Mouse (Mus musculus): ENCODE results near the gene Ccdc113. TPM values are rescaled to one million over a fixed set of nuclear protein-coding genes. Genes with fewer than 3 reads are reported as not detected.

Gene Ccdc113
- total and polyA plus RNA-seq, 3 experiments, result not detected

DNA sequence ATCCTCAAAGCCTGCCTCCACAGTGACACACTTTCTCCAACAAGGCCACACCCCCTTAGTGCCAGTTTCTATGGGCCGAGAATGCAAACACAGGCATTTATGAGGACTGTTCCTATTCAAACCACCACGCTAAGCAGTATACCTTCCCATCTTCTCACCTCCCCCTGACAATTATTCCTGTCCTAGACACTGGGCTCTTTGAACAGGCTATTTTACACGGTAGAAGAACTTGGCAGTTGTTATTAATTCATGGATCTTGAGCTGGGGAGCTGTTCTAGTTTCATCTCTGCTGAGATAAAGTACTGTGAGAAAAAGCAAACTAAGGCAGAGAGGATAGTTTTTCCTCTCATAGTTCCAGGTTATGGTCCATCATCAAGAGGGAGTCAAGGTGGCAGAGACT, 9.2 kb downstream of the Ccdc113 start:
- Histone ChIP-seq H3K27me3 (ENCODE audit: control insufficient read depth in 1 of 2, insufficient read depth in 2 of 2, low read length in 2 of 2) (peaks cover 0 to 2% of the 10 kb centered on the region in 2 experiments; a peak in 3 of 4 replicates), H3K27ac (ENCODE audit: control insufficient read depth, low read depth, low read length) (no peak overlapping the region), H3K36me3 (ENCODE audit: control insufficient read depth in 1 of 2, insufficient read depth in 2 of 2, low read length in 2 of 2) (no peaks in the 10 kb centered on the region), H3K9me3 (replicated peaks; ENCODE audit: insufficient read depth, low read length) (no peaks in the 10 kb centered on the region), H3K79me2 (ENCODE audit: control insufficient read depth, insufficient read depth, low read length, poor library complexity) (no peaks in the 10 kb centered on the region), H3K4me3 (ENCODE audit: control insufficient read depth in 1 of 2, insufficient read depth in 1 of 2, low read depth in 2 of 2, low read length in 2 of 2) (no peak overlapping the region), H3K9ac (ENCODE audit: control insufficient read depth, low read depth, low read length, poor library complexity, severe bottlenecking) (no peak overlapping the region), H3K4me1 (ENCODE audit: control insufficient read depth in 1 of 2, insufficient read depth in 2 of 2, low read length in 2 of 2) (0 out of 4 replicates have a peak, but pooled peaks cover 0 to 2% of the 10 kb centered on the region in 2 experiments)
- no peak for DNase-seq (ENCODE audit: low read depth, low spot score)
- TF ChIP-seq ELF1 (IDR thresholded peaks at IDR 0.05; ENCODE audit: low read depth, low read length), result no peak

DNA sequence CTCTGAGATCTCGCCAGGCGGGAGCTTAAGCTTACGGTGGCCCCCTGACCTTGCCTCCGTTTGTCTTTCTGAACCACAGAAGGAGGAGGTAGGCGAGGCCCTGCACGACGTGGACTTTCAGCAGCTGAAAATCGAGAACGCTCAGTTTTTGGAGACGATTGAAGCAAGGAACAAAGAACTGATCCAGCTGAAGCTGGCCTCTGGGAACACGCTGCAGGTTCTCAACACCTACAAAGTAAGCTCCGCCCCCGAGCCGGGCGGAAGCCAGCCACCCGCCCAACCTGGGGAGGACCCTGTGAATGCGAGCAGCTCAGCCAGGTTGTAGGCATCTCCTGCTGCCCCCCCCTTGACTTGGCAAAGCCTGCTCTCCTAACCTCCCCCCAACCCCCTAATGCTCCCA, 11.9 kb downstream of the Ccdc113 start:
- Histone ChIP-seq H3K27me3 (ENCODE audit: control insufficient read depth in 1 of 2, insufficient read depth in 2 of 2, low read length in 2 of 2) (peaks cover 0 to 2% of the 10 kb centered on the region in 2 experiments), H3K9me3 (replicated peaks; ENCODE audit: insufficient read depth, low read length) (no peaks in the 10 kb centered on the region), H3K4me1 (ENCODE audit: control insufficient read depth in 1 of 2, insufficient read depth in 2 of 2, low read length in 2 of 2) (0 out of 4 replicates have a peak, but pooled peaks cover 0 to 2% of the 10 kb centered on the region in 2 experiments), H3K79me2 (ENCODE audit: control insufficient read depth, insufficient read depth, low read length, poor library complexity) (no peaks in the 10 kb centered on the region), H3K4me3 (ENCODE audit: control insufficient read depth in 1 of 2, insufficient read depth in 1 of 2, low read depth in 2 of 2, low read length in 2 of 2) (no peak overlapping the region), H3K27ac (ENCODE audit: control insufficient read depth, low read depth, low read length) (no peak overlapping the region), H3K36me3 (ENCODE audit: control insufficient read depth in 1 of 2, insufficient read depth in 2 of 2, low read length in 2 of 2) (no peaks in the 10 kb centered on the region), H3K9ac (ENCODE audit: control insufficient read depth, low read depth, low read length, poor library complexity, severe bottlenecking) (no peak overlapping the region)
- no peak for TF ChIP-seq NRF1 (IDR thresholded peaks at IDR 0.05; ENCODE audit: insufficient read depth, low read depth, low read length, poor library complexity, severe bottlenecking)
- no peak for TF ChIP-seq POLR2AphosphoS2 (IDR thresholded peaks at IDR 0.05; ENCODE audit: low read length)
- no peak for DNase-seq (ENCODE audit: low read depth, low spot score)

DNA sequence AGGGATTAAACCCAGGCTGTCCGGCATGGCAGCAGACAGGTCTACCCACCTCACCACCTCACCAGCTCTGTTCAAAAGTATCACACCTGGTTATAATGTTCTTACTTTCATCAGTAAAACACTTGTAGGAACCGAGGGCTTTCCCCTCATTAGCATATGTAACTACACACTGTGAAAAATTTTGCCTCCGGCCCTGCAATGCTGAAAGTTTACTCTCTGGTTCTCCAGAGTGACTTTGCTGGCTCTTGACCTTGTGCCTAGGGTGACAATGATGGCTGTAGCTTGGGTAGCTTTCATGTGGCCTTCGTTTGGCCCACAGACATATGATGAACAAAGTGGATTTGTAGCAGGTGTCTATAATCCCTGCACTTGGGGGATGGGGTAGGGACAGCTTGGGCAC, 13.1 kb downstream of the Ccdc113 start:
- no peak overlapping the region for H3K27ac ChIP-seq (ENCODE audit: control insufficient read depth, low read depth, low read length)
- H3K9me3 ChIP-seq (replicated peaks; ENCODE audit: insufficient read depth, low read length), result no peaks in the 10 kb centered on the region
- H3K36me3 ChIP-seq (ENCODE audit: control insufficient read depth in 1 of 2, insufficient read depth in 2 of 2, low read length in 2 of 2), result no peaks in the 10 kb centered on the region
- no peak overlapping the region for H3K9ac ChIP-seq (ENCODE audit: control insufficient read depth, low read depth, low read length, poor library complexity, severe bottlenecking)
- 0 out of 4 replicates have a peak, but pooled peaks cover 0 to under 1% of the 10 kb centered on the region in 2 experiments for H3K4me1 ChIP-seq (ENCODE audit: control insufficient read depth in 1 of 2, insufficient read depth in 2 of 2, low read length in 2 of 2)
- no peak for DNase-seq (ENCODE audit: low read depth, low spot score)
- no peak overlapping the region for H3K4me3 ChIP-seq (ENCODE audit: control insufficient read depth in 1 of 2, insufficient read depth in 1 of 2, low read depth in 2 of 2, low read length in 2 of 2)
- TF ChIP-seq SMC3 (IDR thresholded peaks at IDR 0.05; ENCODE audit: low read depth, low read length) (no peak), CHD2 (IDR thresholded peaks at IDR 0.05; ENCODE audit: low read length) (no peak), ELF1 (IDR thresholded peaks at IDR 0.05; ENCODE audit: low read depth, low read length) (no peak), RAD21 (IDR thresholded peaks at IDR 0.05; ENCODE audit: low read depth, low read length) (no peak), UBTF (IDR thresholded peaks at IDR 0.05; ENCODE audit: borderline replicate concordance, insufficient read depth, low read depth, low read length) (no peak), USF2 (IDR thresholded peaks at IDR 0.05; ENCODE audit: borderline replicate concordance in 1 of 2, insufficient read depth in 1 of 2, low read depth in 1 of 2, low read length in 2 of 2) (no peak), POLR2A (IDR thresholded peaks at IDR 0.05; ENCODE audit: control insufficient read depth in 1 of 2, insufficient read depth in 1 of 2, low read depth in 1 of 2, low read length in 2 of 2, poor library complexity in 1 of 2) (no peak), MYB (IDR thresholded peaks at IDR 0.05; ENCODE audit: low read depth, low read length) (no peak), CTCF (IDR thresholded peaks at IDR 0.05 in 2 of 3, conservative IDR thresholded peaks at IDR 0.05 in 1 of 3; ENCODE audit: control insufficient read depth in 1 of 3, insufficient read depth in 1 of 3, low read depth in 2 of 3, low read length in 3 of 3, poor library complexity in 1 of 3, severe bottlenecking in 1 of 3) (no peak), POLR2AphosphoS5 (IDR thresholded peaks at IDR 0.05; ENCODE audit: borderline replicate concordance, low read depth, low read length) (no peak), MAX (IDR thresholded peaks at IDR 0.05; ENCODE audit: low read length) (no peak), MEF2A (IDR thresholded peaks at IDR 0.05; ENCODE audit: extremely low read depth, insufficient replicate concordance, low read depth, low read length, poor library complexity, severe bottlenecking) (no peak), TCF12 (IDR thresholded peaks at IDR 0.05; ENCODE audit: low read depth, low read length) (no peak), E2F4 (IDR thresholded peaks at IDR 0.05; ENCODE audit: borderline replicate concordance, low read depth, low read length) (no peak)
- no peaks in the 10 kb centered on the region for H3K79me2 ChIP-seq (ENCODE audit: control insufficient read depth, insufficient read depth, low read length, poor library complexity)
- peaks cover 2% of the 10 kb centered on the region in 2 experiments for H3K27me3 ChIP-seq (ENCODE audit: control insufficient read depth in 1 of 2, insufficient read depth in 2 of 2, low read length in 2 of 2)
